Mouse (Mus musculus) right cerebral cortex, postnatal 4 days (tissue): ENCODE results near the gene Rilp.

ENCODE experiments used
- DNase-seq: peaks from one replicate; pipeline ENCODE4 v3.0.0-alpha.2; 2022

The Rilp gene

DNA sequence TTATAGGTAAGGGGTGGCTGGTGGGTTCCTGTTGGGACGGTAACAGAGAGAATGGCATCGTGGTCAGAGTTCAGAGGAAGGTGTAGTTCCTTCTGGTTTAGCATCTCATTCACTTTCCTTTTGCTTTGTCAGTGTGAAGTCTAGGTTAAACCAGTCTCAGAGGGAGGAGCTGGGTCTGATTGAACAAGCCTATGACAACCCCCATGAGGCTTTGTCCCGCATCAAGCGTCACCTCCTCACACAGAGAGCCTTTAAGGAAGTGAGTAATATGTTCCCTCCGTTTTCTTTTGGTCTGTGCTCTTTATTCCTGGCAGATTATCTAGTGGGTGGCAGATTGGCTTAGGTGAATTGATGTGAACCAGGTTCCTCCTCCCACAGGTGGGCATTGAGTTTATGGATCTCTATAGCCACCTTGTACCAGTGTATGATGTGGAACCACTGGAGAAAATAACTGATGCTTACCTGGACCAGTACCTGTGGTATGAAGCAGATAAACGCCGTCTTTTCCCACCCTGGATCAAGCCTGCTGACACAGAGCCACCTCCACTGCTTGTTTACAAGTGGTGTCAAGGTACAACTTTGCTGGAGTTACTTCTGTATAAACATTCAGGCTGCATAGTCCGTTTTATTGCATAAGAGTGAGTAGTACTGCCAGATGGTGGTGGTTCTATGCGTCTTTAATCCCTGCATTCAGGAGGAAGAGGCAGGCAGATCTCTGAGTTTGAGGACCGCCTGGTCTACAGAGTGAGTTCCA, 15.4 kb upstream of the Rilp start:
- DNase-seq: no peak

DNA sequence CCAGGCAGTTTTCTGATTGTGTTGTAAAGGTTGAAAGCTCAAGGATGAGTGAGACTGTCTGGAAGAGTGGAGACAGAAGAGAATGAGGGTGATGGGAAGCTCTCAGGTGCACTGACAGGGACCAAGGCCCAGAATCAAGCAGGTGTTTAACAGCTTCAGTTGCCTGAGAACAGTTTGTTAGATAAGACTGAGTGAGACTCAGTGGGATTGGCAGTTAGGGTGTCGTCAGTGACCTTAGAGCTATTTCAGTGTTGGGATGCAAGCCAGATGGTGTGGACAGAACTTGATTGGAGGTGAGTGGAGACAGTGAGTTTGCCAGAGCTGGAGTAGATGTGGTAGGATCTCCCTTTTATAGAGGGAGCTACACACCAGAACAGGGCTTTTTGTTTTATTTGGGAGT, 11.8 kb upstream of the Rilp start:
- DNase-seq: no peak

DNA sequence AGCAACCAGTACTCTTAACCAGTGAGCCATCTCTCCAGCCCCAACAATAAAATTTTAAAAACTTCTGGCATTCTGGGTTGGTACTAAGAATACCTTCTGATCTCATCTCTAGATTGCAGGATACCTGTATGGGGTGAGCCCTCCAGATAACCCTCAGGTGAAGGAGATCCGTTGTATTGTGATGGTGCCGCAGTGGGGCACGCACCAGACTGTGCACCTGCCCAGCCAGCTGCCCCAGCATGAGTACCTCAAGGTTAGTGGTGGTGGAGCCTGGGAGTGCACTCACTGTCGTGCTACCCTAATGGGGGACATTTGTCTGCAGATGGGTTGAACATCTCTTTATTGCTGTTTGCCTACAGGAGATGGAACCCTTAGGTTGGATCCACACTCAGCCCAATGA, 1.7 kb upstream of the Rilp start:
- DNase-seq: no peak

DNA sequence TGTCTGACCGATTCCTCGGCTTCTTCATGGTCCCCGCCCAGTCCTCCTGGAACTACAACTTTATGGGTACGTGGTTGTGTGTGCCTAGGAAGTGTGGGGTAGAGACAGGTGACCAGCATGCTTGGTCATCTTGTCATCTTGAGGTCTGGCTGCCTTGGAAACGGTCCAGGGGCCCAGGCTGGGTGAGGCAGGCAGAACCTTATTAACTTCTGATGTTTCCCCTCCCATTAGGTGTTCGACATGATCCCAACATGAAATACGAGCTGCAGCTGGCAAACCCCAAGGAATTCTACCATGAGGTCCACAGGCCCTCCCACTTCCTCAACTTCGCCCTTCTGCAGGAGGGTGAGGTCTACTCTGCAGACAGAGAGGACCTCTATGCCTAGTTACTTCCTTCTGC, 990 bp upstream of the Rilp start:
- no peak for DNase-seq

DNA sequence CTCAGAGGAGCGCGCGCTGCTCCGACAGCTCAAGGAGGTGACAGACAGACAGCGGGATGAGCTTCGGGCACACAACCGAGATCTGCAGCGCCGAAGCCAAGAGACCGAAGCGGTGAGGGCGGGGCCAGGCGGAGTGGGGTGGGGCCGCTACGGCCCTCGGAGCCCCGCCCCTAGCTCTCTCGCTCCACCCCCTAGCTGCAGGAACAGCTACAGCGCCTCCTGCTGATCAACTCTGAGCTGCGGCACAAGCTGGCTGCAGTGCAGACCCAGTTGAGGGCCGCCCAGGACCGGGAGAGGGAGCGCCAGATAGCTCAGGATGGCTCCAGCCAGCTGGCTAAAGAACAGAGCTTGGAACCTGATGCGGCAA, 716 bp downstream of the Rilp start:
- peak; percentile 96 for DNase-seq

DNA sequence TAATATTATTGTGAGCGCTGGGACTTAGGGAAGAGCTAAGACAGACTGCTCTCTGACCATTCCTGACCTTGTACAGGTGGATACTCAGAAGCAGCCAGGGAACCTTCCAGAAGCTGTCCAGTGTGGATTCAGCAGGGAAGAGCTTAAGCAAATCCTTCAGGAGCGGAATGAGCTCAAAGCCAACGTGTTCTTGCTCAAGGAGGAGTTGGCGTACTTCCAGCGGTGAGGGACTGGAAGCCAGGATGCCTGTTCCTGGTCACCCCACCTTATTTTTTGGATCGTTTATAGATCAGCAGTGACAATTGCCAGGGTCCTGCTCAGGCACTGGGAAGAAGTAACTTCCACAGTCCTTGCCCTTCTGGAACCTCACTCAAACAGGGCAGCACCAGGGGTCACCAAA, 1.3 kb downstream of the Rilp start:
- peak; percentile 49 for DNase-seq

DNA sequence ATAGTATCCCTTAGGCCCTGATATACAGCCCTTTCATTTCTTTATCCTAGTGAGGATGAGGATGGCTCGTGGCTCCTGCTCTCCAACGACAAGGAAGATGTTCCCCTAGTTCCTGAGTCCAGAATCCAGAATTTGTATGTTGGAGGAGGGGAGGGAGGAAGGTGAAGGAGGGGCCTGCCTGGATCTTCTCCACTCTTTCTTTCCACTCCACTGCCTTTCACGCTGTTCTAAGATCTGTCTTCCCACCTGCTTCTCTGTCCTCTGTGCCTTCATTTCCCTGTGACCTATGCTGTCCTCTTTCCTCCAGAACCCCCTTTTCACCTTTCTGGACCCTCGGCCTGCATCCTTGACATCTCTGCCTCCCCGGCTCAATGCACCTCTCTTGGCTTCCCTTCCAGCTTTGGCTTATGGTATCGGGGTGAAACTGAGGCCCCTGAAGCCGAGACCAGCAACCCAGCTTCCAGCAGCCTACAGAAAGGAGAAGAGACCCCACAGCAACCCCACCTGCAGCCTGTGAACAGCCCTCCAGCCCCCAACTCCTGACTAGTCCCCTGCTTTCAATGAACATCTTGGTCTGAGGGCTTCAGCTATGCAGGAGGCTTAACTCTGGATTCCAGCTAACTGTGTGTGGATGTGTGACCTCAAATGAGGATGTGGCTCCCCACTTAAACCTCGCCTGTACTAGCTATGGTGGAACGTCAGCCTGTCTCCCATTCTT, 2.6 kb downstream of the Rilp start:
- no peak for DNase-seq

DNA sequence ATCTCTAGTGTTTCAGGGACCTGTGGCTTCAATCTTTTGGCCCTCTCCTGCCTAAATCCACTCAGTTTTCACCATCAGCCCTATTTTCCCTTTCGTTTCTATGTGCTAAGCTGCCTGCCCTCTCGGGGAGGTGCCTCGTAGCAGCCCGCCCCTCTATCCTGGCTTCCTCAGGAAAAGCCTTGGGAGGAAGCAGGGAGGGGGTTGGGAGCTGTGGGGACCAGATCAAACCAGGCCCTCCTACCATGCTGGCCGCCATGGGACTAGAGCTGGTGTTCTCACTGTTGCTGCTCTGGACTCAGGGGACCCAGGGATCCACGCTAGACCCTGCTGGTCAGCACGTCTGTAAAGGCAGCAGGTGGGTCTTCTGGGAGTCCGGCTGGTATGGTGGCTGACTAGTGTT, 3.4 kb downstream of the Rilp start, which contains the start of gene Scarf1:
Gene Scarf1 (plus strand): TSS at position 205 of the 400 bp plus-strand sequence.
- DNase-seq: no peak

DNA sequence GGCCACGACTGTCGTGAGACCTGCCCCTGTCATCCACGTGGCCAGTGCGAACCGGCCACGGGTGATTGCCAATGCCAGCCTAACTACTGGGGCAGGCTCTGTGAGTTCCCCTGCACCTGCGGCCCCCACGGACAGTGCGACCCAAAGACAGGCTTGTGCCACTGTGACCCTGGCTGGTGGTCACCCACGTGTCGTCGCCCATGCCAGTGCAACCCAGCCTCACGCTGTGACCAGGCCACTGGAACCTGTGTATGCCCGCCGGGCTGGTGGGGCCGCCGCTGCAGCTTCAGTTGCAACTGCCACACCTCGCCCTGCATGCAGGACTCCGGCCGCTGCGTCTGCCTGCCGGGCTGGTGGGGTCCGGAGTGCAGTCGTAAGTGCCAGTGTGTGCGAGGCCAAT, 5.3 kb downstream of the Rilp start:
- no peak for DNase-seq

DNA sequence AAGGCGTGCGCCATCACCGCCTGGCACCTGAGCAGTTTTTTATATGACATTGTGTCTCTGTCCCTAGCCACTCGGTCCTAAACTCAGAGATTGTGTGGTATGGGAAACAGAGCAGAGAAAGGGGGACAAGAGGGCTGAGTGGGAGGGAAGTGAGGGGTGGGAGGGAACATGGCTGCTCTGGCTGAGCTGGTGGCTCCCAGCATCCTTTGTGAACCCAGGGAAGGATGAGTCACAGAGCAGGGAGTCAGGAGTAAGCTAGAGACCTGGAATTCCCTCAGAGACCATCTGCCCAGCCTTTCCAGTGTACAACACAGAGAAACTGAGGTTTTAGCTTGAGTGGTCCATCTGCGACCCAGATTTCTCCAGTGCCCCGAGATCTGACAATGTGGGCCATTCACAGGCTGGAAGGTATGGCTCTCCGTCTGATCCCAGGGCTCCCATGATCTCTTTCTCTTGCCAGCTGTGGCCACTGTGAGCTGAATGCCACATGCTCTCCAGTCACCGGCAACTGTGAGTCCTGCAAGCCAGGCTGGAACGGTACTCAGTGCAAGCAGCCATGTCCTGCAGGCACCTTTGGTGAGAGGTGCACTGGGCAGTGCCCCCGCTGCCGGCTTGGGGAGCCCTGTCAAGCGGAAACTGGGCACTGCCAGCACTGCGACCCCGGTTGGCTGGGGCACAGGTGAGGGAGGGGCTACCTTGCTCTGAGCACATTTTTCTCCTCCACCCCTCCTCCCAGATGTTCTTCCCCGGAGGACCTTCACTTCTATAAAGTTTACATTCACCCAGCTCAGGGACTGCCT, 10.1 kb downstream of the Rilp start:
- no peak for DNase-seq

DNA sequence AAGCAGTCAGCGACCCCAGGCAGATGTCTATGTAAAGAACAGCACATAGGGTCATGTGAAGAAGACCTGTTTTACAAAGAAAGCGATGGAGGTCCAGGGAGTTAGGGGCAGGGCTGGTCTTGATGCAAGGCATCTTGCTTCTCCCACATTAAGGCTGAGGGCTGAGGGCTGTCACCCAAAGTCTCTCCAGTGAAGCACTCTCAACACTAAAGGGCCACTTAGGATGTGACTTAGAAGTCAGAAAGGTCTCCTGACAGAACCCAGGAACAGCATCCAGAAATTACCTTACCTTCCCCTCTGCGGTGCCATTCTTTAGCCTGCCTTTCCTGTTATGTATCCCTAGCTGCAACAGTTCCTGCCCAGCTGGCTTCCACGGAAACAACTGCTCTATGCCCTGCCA, 11.7 kb downstream of the Rilp start:
- DNase-seq: no peak

DNA sequence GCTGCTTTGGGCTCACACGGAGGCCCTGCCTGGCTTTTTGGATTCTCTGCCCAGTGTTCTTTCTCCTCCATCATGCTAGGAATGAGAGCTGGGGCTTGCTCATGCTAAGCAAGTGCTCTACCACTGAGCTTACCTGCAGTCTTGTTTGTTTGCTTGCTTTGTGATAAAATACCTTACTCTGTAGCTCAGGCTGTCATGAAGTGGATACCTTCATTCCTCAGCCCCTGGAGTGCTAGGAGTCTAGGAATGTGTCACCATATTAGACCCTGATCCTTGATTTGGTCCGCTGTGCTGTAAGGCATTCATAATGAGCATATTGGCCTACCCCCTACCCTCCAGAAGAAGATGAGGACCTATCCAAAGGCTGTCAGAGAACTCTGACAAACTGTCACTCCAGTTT, 12.9 kb downstream of the Rilp start:
- no peak for DNase-seq

DNA sequence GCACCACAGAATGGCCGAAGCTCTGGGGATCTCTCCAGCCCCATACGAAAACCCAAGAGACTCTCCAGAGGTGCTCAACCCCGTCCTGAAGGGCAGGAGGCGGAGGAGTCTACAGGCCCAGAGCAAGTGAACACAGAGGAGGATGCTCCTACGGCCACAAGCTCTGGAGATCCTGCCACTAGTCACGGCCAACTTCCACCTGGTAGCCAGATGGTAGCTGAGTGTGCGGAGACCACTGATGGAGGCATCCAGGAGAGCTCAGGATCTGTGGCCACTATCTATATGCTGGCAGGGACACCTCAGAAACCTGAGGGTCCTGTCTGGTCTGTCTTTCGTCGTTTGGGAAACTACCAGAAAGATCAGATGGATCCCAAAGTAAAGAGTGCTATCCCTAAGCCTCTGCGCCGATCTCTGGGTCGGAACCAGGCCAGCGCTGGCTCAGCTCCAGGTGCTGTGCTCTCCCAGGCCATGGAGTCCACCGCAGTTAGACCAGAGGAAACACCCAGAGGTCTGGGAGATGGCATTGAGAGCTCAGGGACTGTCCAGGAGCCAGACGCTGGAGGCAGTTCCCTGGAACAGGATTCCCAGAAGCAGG, 15.7 kb downstream of the Rilp start:
- no peak for DNase-seq

DNA sequence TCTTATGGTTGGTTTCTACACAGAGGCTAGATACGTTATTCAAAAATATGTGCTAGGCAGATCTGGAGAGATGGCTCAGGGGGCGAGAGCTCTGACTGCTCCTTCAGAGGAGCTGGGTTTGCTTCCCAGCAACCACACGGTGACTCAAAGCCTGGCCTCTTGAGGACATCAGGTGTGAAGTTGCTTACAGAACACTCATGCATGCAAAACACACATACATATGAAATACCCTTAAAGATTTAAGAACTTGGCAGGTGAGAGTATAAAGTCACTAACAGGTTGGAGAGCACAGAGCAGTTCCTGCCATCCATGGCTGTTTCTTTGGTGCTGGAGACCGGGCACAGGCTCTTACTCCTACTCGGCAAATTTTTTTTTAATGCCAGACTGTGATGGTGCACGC, 17.0 kb downstream of the Rilp start:
- DNase-seq: no peak

DNA sequence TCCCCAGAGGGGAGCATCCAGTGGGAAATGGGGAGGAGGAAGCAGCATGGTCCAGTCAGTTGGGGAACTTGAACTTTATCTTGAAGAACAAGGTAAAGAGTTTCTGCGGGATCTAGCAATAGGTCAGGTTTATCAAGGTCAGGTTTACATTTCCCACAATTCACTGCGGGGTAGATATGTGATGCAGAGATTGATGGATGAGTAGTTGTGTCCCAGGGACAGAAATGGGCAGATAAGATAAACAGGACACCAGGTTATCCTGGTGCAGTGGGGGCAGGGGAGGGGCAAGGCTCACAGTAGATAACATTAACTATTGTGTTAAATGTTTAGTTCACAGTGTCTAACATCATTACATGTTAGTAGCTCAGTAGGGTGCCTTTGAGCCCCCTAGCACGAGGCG, 19.9 kb downstream of the Rilp start:
- no peak for DNase-seq

DNA sequence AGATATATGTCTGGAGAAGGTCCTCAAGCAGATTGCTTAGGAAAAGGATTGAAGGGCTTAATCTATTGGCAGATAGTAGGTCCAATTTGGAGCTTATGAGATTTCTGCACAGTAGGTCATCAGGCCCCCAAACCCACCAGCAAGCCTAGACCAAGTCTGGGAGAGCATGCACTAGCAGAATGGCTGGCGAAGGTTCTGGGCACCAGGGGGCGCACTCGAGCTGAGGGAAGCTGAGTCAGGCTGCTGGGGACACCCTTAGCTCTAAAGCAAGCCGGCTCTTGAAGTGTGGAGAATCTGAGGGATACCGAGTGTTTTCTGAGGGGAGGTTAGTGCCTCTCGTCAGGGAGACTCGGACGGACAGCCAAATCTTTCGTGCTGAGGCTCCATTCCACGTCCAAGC, 20.4 kb downstream of the Rilp start:
- peak; percentile 100 for DNase-seq

DNA sequence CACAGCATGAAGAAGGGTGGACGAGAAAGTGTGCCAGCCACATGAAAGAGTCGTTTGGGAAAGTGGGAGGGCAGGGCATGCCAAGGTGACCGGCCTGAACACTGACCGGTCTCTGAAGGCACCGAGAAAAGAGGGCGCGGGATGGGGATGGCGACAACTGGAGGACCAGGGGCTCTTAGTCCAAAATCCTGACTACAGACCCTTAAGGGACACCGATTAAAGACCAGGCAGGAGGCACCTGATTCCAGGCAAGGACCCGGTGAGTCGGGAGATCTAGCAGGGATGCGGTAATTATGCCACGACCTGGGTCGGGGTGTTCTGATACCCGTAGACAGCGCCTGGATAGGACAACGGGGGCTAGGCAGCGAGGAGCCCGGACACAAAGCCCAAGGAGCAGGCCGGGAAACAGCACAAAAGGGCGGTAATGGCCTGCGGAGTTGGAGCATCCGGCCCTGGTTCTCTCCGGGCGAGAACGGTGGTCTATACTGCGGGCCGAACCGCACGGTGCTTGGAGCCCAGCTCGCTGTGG, 21.0 kb downstream of the Rilp start:
- no peak for DNase-seq

DNA sequence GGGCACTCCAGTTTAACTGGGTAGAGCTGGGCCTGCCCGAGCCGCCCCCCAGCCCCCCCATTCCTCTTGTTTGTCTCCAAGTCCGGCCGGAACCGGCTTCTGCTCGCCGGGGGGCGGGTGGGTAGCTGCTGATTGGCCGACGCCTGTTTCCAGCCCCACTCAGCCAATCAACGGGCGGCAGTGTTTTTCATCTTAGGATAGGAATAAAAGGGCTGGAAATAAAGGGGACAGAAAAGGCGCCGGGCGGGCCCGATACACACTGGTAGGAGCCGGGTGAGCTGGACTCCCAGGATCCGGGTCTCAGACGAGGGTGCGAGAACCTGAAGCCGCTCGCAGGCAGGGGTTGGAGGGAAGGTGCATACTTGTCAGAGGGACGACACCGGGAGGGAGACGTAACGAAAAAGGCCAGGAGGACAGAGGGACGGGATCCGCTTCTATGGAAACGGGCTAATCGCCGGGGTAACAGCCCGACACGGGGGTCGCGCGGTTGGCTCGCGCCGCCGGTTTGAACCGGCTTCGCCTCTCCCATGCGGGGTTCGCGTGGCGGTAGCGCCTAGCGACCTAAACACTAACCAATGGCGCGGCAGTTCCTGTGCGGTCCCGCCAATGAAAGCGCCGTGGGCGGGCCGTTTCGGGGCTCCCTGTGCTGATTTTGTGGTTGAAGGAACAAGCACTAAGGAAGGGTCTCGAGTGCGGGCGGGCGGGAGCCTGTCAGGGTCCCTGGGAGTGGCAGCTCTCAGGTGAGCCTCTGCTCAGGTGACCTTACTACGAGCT, 21.8 kb downstream of the Rilp start, which contains the start of gene Slc43a2:
Gene Slc43a2 (plus strand): TSS at position 226 of the 774 bp plus-strand sequence.
- peak; percentile 94 for DNase-seq

DNA sequence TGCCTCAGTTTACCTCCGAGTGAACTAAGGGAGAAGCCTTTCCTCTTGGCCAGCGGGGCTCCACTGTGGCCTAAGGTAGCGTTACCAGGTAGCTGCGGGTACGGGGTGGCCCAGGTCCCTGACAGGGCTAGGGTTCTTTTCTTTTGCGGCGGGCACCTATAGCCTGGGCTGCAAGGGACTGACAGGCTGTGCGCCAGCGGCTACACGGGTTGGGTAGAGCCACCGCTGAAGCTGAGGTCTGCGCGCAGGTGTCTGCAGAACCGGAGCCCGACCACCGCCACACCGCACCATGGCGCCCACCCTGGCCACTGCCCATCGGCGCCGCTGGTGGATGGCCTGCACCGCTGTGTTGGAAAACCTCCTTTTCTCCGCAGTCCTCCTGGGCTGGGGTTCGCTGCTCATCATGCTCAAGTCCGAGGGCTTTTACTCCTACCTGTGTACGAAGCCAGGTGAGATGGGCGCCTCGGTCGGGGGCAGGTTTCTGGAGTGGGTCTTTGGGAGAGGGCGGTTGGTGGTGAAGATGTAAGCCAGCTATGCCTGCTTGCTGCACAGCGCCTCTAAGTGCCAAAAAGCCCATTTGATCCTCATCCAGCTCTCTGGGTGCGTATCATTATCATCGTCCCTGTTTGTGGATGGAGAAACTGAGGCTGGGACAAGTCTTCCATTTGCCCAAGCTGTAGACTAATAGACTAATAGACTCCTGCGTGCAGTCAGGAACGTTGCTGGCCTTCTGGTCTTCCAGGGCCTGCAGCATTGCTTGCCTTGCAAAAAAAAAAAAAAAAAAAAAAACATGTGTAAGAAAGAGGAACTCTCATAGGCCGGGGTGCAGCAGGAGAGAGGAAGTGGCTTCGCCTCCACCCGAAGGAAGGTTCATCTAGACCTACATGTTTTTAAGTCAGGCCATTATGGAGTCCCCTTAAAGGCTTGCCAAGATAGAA, 22.7 kb downstream of the Rilp start:
- DNase-seq: peak; percentile 58

DNA sequence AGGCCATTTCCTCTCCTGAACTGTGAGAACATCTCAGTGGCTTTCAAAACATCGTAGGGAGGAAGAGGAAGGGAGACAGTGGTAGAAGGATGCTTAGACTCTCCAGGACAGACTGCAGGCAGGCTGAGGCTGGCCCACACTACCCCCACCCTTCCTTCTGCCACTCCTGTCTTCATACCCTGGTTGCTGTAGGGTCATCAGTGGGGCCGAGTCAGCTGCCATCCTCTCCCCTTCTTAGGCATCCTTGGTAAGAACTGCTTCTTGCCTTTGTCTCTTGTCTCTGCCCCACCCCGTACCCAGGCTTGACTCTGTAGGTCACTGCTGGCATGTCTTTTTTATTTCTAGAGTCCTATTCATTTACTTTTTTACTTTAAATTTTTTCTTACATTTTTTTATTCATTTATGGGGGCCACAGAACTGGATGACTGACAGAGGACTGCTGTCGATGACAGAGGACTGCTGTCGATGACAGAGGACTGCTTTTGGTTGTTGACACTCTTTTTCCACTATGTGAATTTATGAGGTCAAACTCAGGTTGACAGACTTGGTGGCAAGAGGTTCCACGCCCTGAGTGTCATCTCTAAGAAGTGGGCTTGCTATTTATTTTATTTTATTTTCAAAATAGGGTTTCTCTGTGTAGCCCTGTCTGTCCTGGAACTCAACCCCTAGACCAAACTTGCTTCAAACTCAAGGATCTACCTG, 23.6 kb downstream of the Rilp start:
- no peak for DNase-seq
